Mouse (Mus musculus) cerebellum, adult 2 months (tissue): ENCODE data around the gene Bbs9.

ENCODE experiments used
- CTCF ChIP-seq: fragments of 200-500 bp; IDR thresholded peaks from 2 replicates; pipeline ENCODE4 v1.5.1; 2011; ENCODE audit warnings: low read depth, mild to moderate bottlenecking, control low read depth, low read length, moderate library complexity, borderline replicate concordance; ENCODE audit not compliant: insufficient read depth
- POLR2A ChIP-seq: fragments of 200-500 bp; IDR thresholded peaks from 2 replicates; pipeline ENCODE4 v1.6.1; 2011; ENCODE audit warnings: low read length, control low read depth, borderline replicate concordance; ENCODE audit not compliant: insufficient read depth

- no peak for TF ChIP-seq CTCF
- no peak for TF ChIP-seq POLR2A
These were observed 235.8 kb downstream of the Bbs9 start for GRCm38 (mm10) chr9:22711339-22711738.
